Mouse (Mus musculus) CH12.LX (cell line): ENCODE measurements at regions not wholly inside any gene's neighbourhood (a gene's known extent, or its start where the extent isn't known, plus 50 kb on each side); places are given as distances from the start of the nearest gene placed in this dataset.

ENCODE experiments used
- CHD1 ChIP-seq: IDR thresholded peaks from 2 replicates; pipeline ENCODE4 v1.6.1; 2012; ENCODE audit warnings: low read depth, low read length, improper control_type of control experiment, inconsistent platforms
- CTCF ChIP-seq, 2 experiments: IDR thresholded peaks in 1 of 2; conservative IDR thresholded peaks in 1 of 2; 2 replicates each; pipeline ENCODE4 v1.5.1; 2011 to 2012; ENCODE audit warnings: low read depth in 2 of 2, low read length in 2 of 2, improper control_type of control experiment in 1 of 2, inconsistent platforms in 1 of 2, mild to moderate bottlenecking in 1 of 2, moderate library complexity in 1 of 2
- ELF1 ChIP-seq: IDR thresholded peaks from 2 replicates; pipeline ENCODE4 v1.6.1; 2014; ENCODE audit warnings: low read depth, mild to moderate bottlenecking, inconsistent platforms, low read length, improper control_type of control experiment
- EP300 ChIP-seq: IDR thresholded peaks from 2 replicates; pipeline ENCODE4 v1.6.1; 2011; ENCODE audit warnings: low read length, improper control_type of control experiment
- KAT2A ChIP-seq: IDR thresholded peaks from 2 replicates; pipeline ENCODE4 v1.6.1; 2012; ENCODE audit warnings: low read length, improper control_type of control experiment, inconsistent platforms; ENCODE audit not compliant: insufficient replicate concordance
- MAX ChIP-seq: IDR thresholded peaks from 2 replicates; pipeline ENCODE4 v1.6.1; 2011; ENCODE audit warnings: low read length, improper control_type of control experiment
- POLR2A ChIP-seq: IDR thresholded peaks from 2 replicates; pipeline ENCODE4 v1.6.1; 2011; ENCODE audit warnings: low read depth, mild to moderate bottlenecking, improper control_type of control experiment, low read length
- UBTF ChIP-seq: IDR thresholded peaks from 2 replicates; pipeline ENCODE4 v1.6.1; 2012; ENCODE audit warnings: low read depth, mild to moderate bottlenecking, inconsistent platforms, low read length, improper control_type of control experiment, moderate library complexity

GRCm38 (mm10) chr9:14031358-14032047 is 204.0 kb downstream of the Fam76b start:
- TF ChIP-seq ELF1 (no peak), CHD1 (no peak), MAX (no peak), POLR2A (no peak), EP300 (no peak), CTCF (conservative IDR thresholded peaks at IDR 0.05 in 1 of 2, IDR thresholded peaks at IDR 0.05 in 1 of 2; ENCODE audit: low read depth in 2 of 2, low read length in 2 of 2) (no peak), UBTF (no peak), KAT2A (no peak)
